Mouse (Mus musculus) kidney, adult 2 months (tissue): ENCODE measurements at regions not wholly inside any gene's neighbourhood (a gene's known extent, or its start where the extent isn't known, plus 50 kb on each side); places are given as distances from the start of the nearest gene placed in this dataset.

Experiments used
- DNase-seq: peaks from one replicate; pipeline ENCODE4 v3.0.0; 2021
- H3K27ac ChIP-seq: fragments of 200-500 bp; 2 replicates; pipeline ENCODE4 v1.5.1; 2012; ENCODE audit warnings: low read depth, low read length, control low read depth, inconsistent platforms; ENCODE audit not compliant: insufficient read depth
- H3K27me3 ChIP-seq: fragments of 200-500 bp; replicated peaks from 2 replicates; pipeline ENCODE4 v1.6.1; 2012; ENCODE audit warnings: mild to moderate bottlenecking, moderate library complexity, low read length, inconsistent platforms; ENCODE audit not compliant: control insufficient read depth, insufficient read depth
- H3K36me3 ChIP-seq: fragments of 200-500 bp; 2 replicates; pipeline ENCODE4 v1.6.1; 2012; ENCODE audit warnings: mild to moderate bottlenecking, moderate library complexity, low read length, inconsistent platforms; ENCODE audit not compliant: control insufficient read depth, insufficient read depth
- H3K4me1 ChIP-seq: fragments of 200-500 bp; 2 replicates; pipeline ENCODE4 v1.6.1; 2011; ENCODE audit warnings: low read length; ENCODE audit not compliant: control insufficient read depth, insufficient read depth
- H3K4me3 ChIP-seq: fragments of 200-500 bp; 2 replicates; pipeline ENCODE4 v1.5.1; 2011; ENCODE audit warnings: mild to moderate bottlenecking, low read depth, low read length, control low read depth; ENCODE audit not compliant: insufficient read depth
- CTCF ChIP-seq: fragments of 200-500 bp; conservative IDR thresholded peaks from 2 replicates; pipeline ENCODE4 v1.5.1; 2011; ENCODE audit warnings: low read depth, mild to moderate bottlenecking, control low read depth, low read length, moderate library complexity, mixed read lengths; ENCODE audit not compliant: insufficient read depth, insufficient read length
- POLR2A ChIP-seq: fragments of 200-500 bp; IDR thresholded peaks from one replicate; pipeline ENCODE4 v1.6.1; 2011; ENCODE audit warnings: low read depth, low read length, control low read depth
- WGBS: fragments of 180-500 bp; shearing (Covaris S2); methylation state at CpG from one replicate; pipeline ENCODE4 v1.1.7; 2018; 5-methylcytosine and 5-hydroxymethylcytosine counted together

DNA sequence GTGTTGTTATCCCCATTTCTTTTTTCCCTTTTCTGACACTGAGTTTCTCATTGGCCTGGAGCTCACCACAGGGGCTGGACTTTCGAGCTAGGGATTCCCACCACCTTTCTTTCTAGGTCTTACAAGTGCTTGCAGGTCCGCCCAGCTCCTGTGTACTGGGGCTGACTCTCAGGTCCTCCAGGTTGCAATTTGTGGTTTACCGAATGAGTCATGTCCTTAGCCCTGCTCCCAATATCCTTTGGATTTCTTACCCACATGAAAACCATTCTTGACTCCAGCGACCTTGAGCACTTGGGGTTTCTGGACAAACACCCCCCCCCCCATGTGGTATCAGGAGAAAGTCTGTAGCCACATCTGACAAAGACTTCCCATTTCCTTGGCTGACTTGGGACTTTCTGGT lies 167.3 kb downstream of the Vrk1 start:
- H3K4me3 ChIP-seq = no peak overlapping the region
- H3K36me3 ChIP-seq = no peaks in the 10 kb centered on the region
- WGBS = 65% methylated on average over 4 of the region's 4 CpGs
- no peak for TF ChIP-seq CTCF
- no peak for TF ChIP-seq POLR2A
- no peak for DNase-seq
- no peak overlapping the region for H3K27ac ChIP-seq
- peaks cover 4% of the 10 kb centered on the region; the same call in 1 of the 2 replicates for H3K4me1 ChIP-seq
- no peaks in the 10 kb centered on the region; the same call in 1 of the 2 replicates for H3K27me3 ChIP-seq

DNA sequence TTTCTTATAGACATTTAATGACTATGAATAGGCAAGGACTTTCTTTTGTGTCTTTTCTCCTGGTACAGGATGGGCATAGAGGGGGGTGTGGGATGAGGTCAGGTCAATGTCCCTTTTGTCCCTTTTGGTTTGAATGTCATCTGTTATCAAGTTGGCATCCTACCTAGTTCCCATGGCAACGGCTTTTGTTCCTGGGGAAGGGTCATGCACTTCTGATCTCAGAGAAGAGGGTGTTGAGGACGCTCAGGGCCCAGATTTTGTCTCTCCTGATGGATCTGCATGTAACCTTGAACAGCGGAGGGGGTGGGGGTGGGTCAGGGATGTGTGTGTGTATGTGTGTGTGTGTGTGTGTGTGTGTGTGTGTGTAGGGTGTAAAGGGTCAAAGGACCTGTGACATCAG lies 167.8 kb downstream of the Vrk1 start:
- no peak for TF ChIP-seq CTCF
- TF ChIP-seq POLR2A = no peak
- Histone ChIP-seq H3K27me3 (no peaks in the 10 kb centered on the region; the same call in 1 of the 2 replicates), H3K27ac (no peak overlapping the region), H3K4me3 (no peak overlapping the region), H3K36me3 (no peaks in the 10 kb centered on the region), H3K4me1 (peaks cover 4% of the 10 kb centered on the region; the same call in 1 of the 2 replicates)
- DNase-seq = no peak
- 76% methylated on average over 3 of the region's 3 CpGs for WGBS

GRCm38 (mm10) chr12:106178688-106179205 lies 168.7 kb downstream of the Vrk1 start:
- DNase-seq = no peak
- no peaks in the 10 kb centered on the region; the same call in 1 of the 2 replicates for H3K27me3 ChIP-seq
- no peaks in the 10 kb centered on the region for H3K36me3 ChIP-seq
- H3K4me1 ChIP-seq = peaks cover 4% of the 10 kb centered on the region; the same call in 1 of the 2 replicates
- 71% methylated on average over 11 of the region's 11 CpGs for WGBS
- no peak overlapping the region for H3K27ac ChIP-seq
- TF ChIP-seq CTCF (no peak), POLR2A (no peak)
- no peak overlapping the region for H3K4me3 ChIP-seq

GRCm38 (mm10) chr12:106182923-106183322 lies 172.9 kb downstream of the Vrk1 start:
- 74% methylated on average over 7 of the region's 7 CpGs for WGBS
- no peak for TF ChIP-seq CTCF
- no peak for TF ChIP-seq POLR2A

GRCm38 (mm10) chr12:106183973-106184372 lies 173.9 kb downstream of the Vrk1 start:
- Histone ChIP-seq H3K27ac (no peak overlapping the region), H3K4me1 (no peaks in the 10 kb centered on the region), H3K36me3 (no peaks in the 10 kb centered on the region), H3K27me3 (no peaks in the 10 kb centered on the region), H3K4me3 (no peak overlapping the region)
- WGBS = 85% methylated on average over 5 of the region's 5 CpGs
- TF ChIP-seq CTCF = no peak
- no peak for TF ChIP-seq POLR2A
- no peak for DNase-seq

More at GRCm38 (mm10) chr12:106182923-106183322, 172.9 kb downstream of the Vrk1 start:
- Histone ChIP-seq H3K4me3 (no peak overlapping the region), H3K27me3 (no peaks in the 10 kb centered on the region), H3K27ac (no peak overlapping the region), H3K4me1 (no peaks in the 10 kb centered on the region), H3K36me3 (no peaks in the 10 kb centered on the region)
- DNase-seq = no peak

GRCm38 (mm10) chr12:106185398-106186077 lies 175.5 kb downstream of the Vrk1 start:
- H3K27me3 ChIP-seq = no peaks in the 10 kb centered on the region
- no peak for DNase-seq
- no peaks in the 10 kb centered on the region for H3K4me1 ChIP-seq
- 73% methylated on average over 18 of the region's 18 CpGs for WGBS
- no peak overlapping the region for H3K4me3 ChIP-seq
- TF ChIP-seq CTCF = no peak
- TF ChIP-seq POLR2A = no peak
- H3K36me3 ChIP-seq = no peaks in the 10 kb centered on the region
- no peak overlapping the region for H3K27ac ChIP-seq

GRCm38 (mm10) chr12:106186501-106186900 lies 176.5 kb downstream of the Vrk1 start:
- TF ChIP-seq POLR2A (no peak), CTCF (no peak)
- no peaks in the 10 kb centered on the region for H3K4me1 ChIP-seq
- no peak overlapping the region for H3K4me3 ChIP-seq
- H3K27ac ChIP-seq = no peak overlapping the region
- H3K27me3 ChIP-seq = no peaks in the 10 kb centered on the region
- no peaks in the 10 kb centered on the region for H3K36me3 ChIP-seq
- WGBS = 91% methylated on average over 10 of the region's 10 CpGs
- no peak for DNase-seq
